Mouse (Mus musculus): ENCODE measurements around the gene Snx6. TPM values are rescaled to one million over a fixed set of nuclear protein-coding genes. Genes with fewer than 3 reads are reported as not detected.

Snx6 gene
- total RNA-seq (2023): 54.7 TPM

DNA sequence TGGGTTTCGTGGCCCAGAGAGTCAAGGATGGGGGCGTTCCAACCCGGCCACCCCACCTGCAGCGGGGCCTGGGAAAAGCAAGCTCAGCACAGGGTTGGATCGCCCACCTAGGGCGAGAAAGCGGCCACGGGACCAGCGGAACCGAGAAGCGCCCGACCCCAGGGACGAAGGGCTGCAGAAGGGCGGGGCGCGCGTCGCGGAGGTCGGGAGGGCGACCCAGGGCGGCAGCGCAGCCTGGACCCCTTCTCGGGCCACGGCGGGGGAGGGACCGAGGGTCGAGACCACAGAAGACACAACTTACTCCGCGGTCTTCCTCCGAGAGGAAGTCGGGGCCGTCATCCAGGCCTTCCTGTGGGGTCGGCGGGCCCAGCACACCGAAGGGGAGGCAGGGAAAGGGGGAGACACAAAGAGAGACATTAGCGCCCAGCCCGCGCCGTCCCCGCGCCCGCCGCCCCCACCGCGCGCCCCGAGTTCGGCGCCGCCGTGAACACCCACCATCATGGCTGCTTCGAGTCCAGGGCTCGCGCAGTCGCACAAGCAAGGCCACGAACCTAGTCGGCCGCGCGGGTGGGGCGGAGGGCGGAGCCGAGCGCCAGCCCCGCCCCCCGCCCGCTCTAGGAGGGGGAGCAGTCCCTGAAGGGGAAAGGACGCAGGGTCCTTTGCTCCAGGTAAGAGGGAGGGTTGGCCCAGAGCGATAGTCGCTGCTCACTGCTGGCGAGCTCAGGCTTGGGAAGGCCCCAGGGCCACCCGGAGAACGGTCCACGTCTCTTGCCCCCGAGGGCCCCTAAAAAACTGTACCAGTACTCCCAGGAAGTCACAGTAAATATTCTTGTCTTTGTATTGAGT is at the start of gene Snx6:
Snx6 (minus strand) TSS at position 551 of the 846 bp plus-strand sequence.

Other genes with a start within 250 kb of the Snx6 start
- gene Sptssa, start 139.1 kb downstream of the Snx6 start, total RNA-seq (2023): 33.9 TPM
- gene Eapp, start 99.8 kb downstream of the Snx6 start, total RNA-seq (2023): 38.3 TPM
- gene Cfl2, start 67.2 kb upstream of the Snx6 start, total RNA-seq (2023): 26.1 TPM
- gene Gm20403, start 190.8 kb upstream of the Snx6 start, total RNA-seq (2023): not detected
- 94.8 TPM for gene Baz1a, start 218.6 kb upstream of the Snx6 start, total RNA-seq (2023)